Mouse (Mus musculus) embryonic fibroblast, embryonic 13.5 days (primary cell): ENCODE measurements around the gene Eif4enif1. TPM values are rescaled to one million over a fixed set of nuclear protein-coding genes. Genes with fewer than 3 reads are reported as not detected.
"Not testable (repeated sequence)": the region's sequence is repeated elsewhere in the genome, so short reads cannot be mapped to it uniquely, and the experiment has no call there.

Experiments used
- H3K27ac ChIP-seq: 2 replicates; pipeline ENCODE4 v1.5.1; 2012; ENCODE audit warnings: low read length, control low read depth, inconsistent platforms; ENCODE audit not compliant: insufficient read depth
- H3K4me1 ChIP-seq: 2 replicates; pipeline ENCODE4 v1.6.1; 2011; ENCODE audit warnings: low read length; ENCODE audit not compliant: control insufficient read depth, insufficient read depth
- H3K4me3 ChIP-seq: 2 replicates; pipeline ENCODE4 v1.5.1; 2011; ENCODE audit warnings: mild to moderate bottlenecking, control low read depth, low read length; ENCODE audit not compliant: insufficient read depth
- CTCF ChIP-seq: IDR thresholded peaks from 2 replicates; pipeline ENCODE4 v1.5.1; 2011; ENCODE audit warnings: mild to moderate bottlenecking, control low read depth, low read length, moderate library complexity, borderline replicate concordance; ENCODE audit not compliant: insufficient read depth
- POLR2A ChIP-seq: IDR thresholded peaks from 2 replicates; pipeline ENCODE4 v1.6.1; 2011; ENCODE audit warnings: low read depth, mild to moderate bottlenecking, control low read depth, low read length, moderate library complexity
- polyA plus RNA-seq: library from polyadenylated mRNA; stranded (reverse); fragments of >200 nt; gene quantifications from 2 replicates; pipeline ENCODE4 v1.2.4, GENCODE M21; 2011; ENCODE audit warnings: low read depth; ENCODE audit not compliant: missing spikeins, insufficient read length

Gene Eif4enif1
- polyA plus RNA-seq, 1 experiment = 71.9 TPM

GRCm38 (mm10) chr11:3173425-3174318, 28.5 kb upstream of the Eif4enif1 start:
- not testable (repeated sequence) for H3K27ac ChIP-seq, H3K4me1 ChIP-seq

DNA sequence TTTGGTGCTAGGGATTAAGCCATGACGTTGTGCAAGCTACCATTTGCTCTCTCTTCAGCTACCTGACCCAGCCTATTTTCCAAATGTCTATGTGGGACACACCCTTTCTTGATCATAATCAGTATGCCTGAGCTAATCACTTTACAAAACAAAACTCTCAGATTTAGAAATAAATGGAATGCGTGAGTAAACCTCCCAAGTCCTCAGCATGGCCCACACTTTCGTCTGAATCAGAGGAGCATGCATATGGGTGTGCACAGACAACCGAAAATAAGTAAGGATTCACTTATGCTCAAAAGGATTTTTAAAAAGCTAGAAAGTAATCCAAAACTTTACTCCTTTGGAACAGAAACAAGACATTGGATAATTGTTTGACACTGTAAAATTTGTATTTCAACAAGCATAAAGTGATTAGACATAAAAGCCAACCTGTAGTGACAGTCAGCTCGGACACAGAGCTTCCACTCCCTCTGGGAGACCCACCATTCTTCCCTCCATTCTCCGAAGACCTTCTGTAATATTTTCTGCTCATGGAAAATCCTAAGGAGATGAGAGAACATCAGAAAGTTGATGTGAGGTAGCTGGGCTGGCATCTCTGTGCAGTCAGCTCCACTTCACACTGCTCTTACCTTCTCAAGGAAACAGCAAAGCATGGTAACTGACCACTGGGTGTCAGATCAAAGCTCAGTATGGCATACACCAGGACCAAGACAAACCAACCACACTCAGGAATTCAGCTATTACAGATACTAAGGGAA, 23.0 kb upstream of the Eif4enif1 start:
- H3K27ac ChIP-seq, H3K4me3 ChIP-seq, H3K4me1 ChIP-seq: not testable (repeated sequence)

More at GRCm38 (mm10) chr11:3173425-3174318, 28.5 kb upstream of the Eif4enif1 start:
- H3K4me3 ChIP-seq = not testable (repeated sequence)

DNA sequence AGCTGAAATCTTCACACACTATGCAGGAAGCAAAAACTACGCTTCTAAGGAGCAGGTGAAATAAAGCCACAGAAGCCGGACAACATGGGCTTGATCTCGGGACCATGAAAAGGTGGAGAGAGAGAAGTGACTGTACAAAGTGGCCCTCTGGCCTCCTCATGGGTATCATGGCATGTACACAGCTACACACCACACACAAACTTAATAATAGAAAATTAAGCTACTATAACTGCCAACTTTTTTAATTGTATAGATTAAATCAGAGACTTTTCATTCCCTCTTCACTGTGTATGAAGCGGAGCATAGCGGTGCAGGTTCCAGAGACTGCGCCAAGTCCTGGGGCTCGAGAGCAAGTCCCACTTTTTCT, 22.5 kb upstream of the Eif4enif1 start:
- not testable (repeated sequence) for H3K4me3 ChIP-seq, H3K27ac ChIP-seq, H3K4me1 ChIP-seq

- not testable (repeated sequence) for H3K4me1 ChIP-seq, H3K4me3 ChIP-seq, H3K27ac ChIP-seq
Observed at GRCm38 (mm10) chr11:3180510-3181160, 21.6 kb upstream of the Eif4enif1 start.

- not testable (repeated sequence) for H3K27ac ChIP-seq, H3K4me3 ChIP-seq, H3K4me1 ChIP-seq
Observed at GRCm38 (mm10) chr11:3181250-3181649, 20.9 kb upstream of the Eif4enif1 start.

- H3K27ac ChIP-seq, H3K4me3 ChIP-seq, H3K4me1 ChIP-seq: not testable (repeated sequence)
Observed at GRCm38 (mm10) chr11:3181971-3182370, 20.2 kb upstream of the Eif4enif1 start.

DNA sequence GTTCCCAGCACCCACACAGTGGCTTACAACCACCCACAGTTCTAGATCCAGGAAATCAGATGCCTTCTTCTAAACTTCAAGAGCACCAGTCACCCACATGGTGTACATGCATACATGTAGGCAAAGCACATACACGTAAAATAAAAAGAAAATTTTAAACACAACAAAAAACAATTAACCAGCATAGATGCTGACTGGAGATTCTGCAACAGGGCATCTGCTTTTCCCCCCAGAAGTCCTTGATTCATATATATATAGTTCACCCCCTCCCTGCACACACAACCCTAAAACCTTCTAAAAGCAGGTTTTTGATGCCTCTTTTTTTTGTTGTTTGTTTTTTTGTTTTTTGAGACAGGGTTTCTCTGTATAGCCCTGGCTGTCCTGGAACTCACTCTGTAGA, 19.5 kb upstream of the Eif4enif1 start:
- not testable (repeated sequence) for H3K27ac ChIP-seq, H3K4me3 ChIP-seq, H3K4me1 ChIP-seq

DNA sequence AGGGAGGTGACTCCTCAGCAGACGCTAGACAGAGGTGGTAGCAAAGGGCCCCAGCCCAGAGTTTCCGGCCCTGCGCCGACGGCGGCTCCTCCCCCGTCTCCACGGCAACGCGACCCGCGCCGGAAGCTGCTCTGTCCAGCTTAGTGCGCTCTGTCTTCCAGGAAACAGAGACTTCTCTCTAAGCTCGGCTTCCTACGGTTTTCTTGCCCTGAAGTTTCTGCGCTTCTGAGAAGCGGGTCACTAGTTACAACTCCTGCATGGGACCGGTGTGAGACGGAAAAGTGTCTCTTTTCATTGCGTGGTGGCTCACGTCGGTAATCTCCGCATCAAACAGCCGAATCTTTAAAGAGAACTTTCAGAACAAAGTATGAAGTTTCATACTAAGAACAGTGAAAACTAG, 8.8 kb upstream of the Eif4enif1 start, which contains the start of gene Sfi1:
Gene Sfi1, minus strand, starts transcription at position 101 of the 400 bp plus-strand sequence.
- Histone ChIP-seq H3K4me3 (no peak within 1 kb of the TSS), H3K4me1 (no peaks in the 10 kb centered on the region), H3K27ac (no peak within 1 kb of the TSS)
- TF ChIP-seq POLR2A (no peak), CTCF (no peak)

- not testable (repeated sequence) for H3K4me3 ChIP-seq, H3K4me1 ChIP-seq, H3K27ac ChIP-seq
Observed at GRCm38 (mm10) chr11:3200636-3201035, 1.6 kb upstream of the Eif4enif1 start.

- H3K27ac ChIP-seq = peak overlapping the region; percentile 81
- H3K4me1 ChIP-seq = peaks cover 4% of the 10 kb centered on the region
- no peak for TF ChIP-seq POLR2A
- no peak for TF ChIP-seq CTCF
- peak overlapping the region; percentile 68 for H3K4me3 ChIP-seq
Observed at GRCm38 (mm10) chr11:3201326-3202230, 614 bp upstream of the Eif4enif1 start.
